Mouse (Mus musculus) cerebellum, adult 9-10 months (tissue): Measurements from ENCODE around the gene 4930583I09Rik.

ENCODE experiments used
- DNase-seq: peaks from one replicate; pipeline ENCODE4 v3.0.0; 2022

4930583I09Rik gene

GRCm38 (mm10) chr17:64792623-64793022 is 43.2 kb downstream of the 4930583I09Rik start:
- no peak for DNase-seq

GRCm38 (mm10) chr17:64792076-64792475 is 43.8 kb downstream of the 4930583I09Rik start:
- no peak for DNase-seq

GRCm38 (mm10) chr17:64789175-64789574 is 46.7 kb downstream of the 4930583I09Rik start:
- no peak for DNase-seq

- no peak for DNase-seq
These were observed 47.6 kb downstream of the 4930583I09Rik start for GRCm38 (mm10) chr17:64788301-64788700.

GRCm38 (mm10) chr17:64785961-64786360 is 49.9 kb downstream of the 4930583I09Rik start:
- no peak for DNase-seq
